Mouse (Mus musculus) c-Kit-positive CD71-positive TER-119-negative erythroid progenitor cells, embryonic 14.5 days (primary cell): ENCODE measurements around the gene Zdhhc24.
"Not testable (repeated sequence)": the region's sequence is repeated elsewhere in the genome, so short reads cannot be mapped to it uniquely, and the experiment has no call there.

Experiments used
- DNase-seq: peaks from one replicate; pipeline ENCODE4 v3.0.0-alpha.2; 2013; ENCODE audit warnings: low read depth

The Zdhhc24 gene

DNA sequence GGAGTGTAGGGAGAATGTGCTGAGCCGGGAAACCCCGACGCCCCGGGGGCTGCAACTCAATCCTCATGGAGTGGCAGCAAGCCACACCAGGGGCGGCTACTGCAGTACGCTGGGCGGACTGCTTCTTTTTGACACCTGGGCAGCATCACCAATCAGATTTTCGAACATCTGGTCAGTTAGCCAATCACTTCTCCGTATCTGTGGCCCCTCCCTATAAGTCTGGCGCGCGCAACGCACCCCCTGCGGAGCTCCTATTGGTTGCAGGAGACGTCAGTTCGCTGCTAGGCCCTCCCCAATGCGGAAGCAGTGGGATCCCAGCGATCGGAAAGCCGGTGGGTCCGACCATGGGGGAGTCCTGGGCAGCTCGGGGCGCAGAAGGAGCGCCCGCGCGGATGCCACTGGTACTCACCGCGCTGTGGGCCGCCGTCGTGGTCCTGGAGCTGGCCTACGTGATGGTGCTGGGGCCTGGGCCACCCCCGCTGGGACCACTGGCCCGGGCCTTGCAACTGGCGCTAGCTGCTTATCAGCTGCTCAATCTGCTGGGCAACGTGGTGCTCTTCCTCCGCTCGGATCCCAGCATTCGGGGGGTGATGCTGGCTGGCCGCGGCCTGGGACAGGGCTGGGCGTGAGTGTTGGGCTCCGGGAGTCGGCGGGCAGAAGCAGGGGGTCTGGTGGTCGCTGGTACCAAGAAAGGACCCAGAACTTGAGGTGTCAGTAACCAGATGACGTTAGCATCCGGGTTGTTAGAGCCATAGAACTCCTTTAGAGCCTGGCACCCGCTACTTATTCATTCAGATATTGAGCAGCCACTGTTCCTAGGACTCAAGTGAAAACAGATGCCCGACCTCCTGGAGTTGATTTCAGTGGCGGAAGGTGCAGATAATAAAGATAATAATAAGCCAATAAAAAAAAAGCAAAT is at the start of gene Zdhhc24:
TSS of gene Zdhhc24 (plus strand) at position 264 of the 919 bp plus-strand sequence.
- peak; percentile 92 for DNase-seq

DNA sequence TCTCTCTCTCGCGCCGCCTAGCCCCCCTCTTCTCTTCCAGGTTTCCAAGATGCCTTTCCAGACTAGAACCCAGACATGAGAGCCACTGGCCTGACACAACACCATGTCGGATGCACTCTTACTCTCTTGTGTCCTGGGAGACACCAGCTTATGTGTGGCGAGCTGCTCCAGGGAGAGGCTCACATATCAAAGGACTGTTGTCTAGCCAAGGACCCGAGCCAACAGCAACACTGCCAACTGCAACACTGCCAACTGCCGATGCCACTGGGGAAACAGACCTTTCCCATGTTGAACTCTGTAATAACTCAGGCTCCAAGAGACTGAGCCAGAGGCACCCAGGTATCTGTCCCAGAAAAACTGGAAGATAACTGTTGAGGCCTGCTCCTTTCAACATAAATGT is 49.3 kb upstream of the Zdhhc24 start:
- DNase-seq: no peak

DNA sequence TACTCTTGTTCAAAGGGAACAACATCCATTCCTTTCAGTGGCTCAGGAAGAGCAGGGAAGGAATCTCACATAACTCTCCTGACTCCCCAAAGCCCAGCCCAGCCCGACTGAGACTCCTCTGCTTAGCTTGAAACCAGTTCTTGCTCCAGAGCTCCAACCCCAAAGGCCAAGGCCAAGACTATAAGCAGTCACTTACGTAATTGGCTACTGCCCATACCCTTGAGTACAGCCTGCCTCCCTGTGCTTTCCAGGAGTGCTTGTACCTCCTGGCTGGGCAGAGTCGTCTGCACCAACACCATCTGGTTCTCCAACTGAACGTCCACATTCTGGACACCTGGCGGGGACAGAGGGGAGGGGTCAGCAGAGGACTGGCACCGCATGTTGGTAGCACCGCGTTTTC is 44.5 kb upstream of the Zdhhc24 start:
- DNase-seq: no peak

DNA sequence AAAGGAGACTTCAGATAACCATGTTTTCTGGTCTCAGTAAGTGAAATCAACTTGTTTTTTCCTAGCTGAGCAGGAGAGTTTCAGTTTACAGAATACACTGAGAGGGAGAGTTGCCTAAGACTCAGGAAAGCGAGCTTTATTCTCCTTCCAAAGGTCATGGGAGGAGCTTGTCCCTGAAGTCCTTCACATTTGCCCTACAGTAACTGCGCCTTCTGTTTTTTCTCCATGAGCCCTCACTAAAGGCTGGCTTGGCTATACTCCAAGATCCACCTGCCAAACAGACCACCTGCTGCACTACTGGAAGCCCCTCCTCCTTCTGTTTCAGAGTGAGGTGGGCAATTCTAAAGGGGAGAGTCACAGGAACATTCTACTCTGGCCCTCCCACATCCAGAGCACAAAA is 42.4 kb upstream of the Zdhhc24 start:
- DNase-seq: no peak

DNA sequence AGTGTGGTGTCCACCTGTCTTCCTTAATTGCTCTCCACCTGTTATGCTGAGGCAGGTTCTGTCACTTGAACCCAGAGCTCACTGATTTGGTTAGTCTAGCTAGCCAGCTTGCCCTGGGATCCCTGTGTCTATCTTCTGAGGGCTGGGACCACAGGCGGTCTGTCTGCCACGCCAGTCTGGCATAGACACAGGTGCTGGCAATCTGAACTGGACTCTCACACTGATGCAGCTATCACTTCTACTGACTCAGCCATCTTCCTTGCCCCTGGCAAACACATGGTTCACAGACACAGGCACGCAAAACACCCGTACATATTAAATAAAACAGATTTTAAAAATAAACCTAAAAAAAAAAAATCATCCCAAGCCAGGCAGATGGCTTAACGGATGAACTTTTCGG is 41.4 kb upstream of the Zdhhc24 start:
- no peak for DNase-seq

DNA sequence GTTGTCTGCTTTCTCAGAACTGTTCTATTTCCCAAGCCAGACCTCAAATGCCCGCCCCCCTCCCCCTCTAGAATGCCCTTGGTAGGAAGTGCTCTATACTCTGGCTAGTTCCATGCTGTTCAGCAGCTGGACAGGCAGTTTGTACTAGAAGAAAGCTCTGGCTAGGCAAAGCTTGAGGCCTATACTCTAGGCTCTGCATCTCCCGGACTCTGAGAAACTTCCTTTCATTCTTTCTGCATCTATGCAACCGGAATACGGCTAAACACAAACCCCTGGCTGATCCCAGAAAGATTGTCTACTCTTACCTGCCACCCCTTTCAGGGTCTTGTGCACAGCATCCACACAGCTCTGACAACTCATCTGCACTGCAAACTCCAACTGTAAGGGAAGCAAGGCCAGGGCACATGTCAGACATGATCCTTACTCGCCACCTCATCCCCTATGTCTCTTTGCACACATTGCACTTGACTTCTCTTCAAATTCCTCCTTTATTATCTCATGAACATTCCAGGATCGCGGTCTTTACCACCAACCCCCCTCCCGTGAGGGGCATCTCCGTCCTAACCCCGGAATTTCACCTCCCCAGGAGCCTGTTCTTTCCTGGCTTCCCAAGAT is 39.8 kb upstream of the Zdhhc24 start:
- no peak for DNase-seq

DNA sequence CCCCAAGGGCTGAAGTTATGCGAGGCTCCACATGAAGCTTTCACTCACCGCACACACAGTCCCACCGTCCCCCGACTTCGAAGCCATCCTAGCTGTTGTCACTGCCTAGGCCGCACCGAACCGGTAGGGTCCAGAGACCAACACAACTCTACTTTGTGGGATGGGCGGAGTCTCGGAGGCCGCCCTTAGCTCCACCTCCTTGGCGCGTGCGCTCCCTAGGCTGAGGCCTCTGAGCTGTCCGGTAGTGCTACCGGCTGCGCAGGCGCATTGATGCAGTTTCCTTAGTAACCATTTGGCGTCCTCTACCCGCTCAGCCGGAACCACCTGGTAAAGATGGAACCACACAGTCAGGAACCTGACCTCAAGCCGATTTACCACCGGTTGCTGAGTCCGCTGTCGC is 39.3 kb upstream of the Zdhhc24 start, which contains the start of the genes Ccs and Ccdc87:
TSS of gene Ccs (minus strand) at position 184 of the 400 bp plus-strand sequence.
TSS of gene Ccdc87 (plus strand) at position 218 of the 400 bp plus-strand sequence.
- peak; percentile 94 for DNase-seq

DNA sequence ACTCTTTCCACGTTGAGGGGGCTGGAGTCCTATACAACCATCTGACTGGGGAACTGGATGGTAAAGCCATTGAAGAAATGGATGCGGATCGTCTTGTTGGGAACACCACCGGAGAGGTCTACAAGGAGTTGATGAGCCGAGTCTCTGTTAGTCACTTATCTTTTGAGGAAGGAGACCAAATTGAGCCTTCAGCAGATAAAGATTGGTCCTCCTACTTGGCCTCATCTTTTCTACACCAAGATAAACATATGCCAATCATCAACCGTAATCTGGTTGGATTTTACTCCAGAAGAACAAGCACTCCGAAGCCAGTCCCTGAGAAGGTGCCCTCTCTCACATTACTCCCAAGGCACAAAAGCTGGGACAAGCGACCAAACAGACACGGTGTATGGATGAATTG is 37.6 kb upstream of the Zdhhc24 start:
- no peak for DNase-seq

DNA sequence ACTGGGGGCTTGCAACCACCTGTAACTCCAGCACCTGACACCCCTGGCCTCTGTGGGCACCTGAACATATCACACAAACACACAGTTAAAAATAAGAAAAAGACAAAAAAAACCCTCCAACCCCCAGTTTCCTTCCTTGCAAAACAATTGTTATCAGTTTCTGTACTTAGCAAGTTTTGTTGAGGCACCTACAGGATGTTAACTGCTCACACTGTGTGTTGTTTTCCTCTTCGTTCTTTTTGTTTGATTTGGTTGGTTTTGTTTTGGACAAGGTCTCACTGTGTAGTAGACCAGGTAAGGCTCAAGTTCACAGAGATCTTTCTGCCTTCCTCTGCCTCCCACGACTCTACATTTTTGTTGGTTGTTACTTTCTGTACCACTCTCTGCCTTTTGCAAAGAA is 35.9 kb upstream of the Zdhhc24 start:
- no peak for DNase-seq

DNA sequence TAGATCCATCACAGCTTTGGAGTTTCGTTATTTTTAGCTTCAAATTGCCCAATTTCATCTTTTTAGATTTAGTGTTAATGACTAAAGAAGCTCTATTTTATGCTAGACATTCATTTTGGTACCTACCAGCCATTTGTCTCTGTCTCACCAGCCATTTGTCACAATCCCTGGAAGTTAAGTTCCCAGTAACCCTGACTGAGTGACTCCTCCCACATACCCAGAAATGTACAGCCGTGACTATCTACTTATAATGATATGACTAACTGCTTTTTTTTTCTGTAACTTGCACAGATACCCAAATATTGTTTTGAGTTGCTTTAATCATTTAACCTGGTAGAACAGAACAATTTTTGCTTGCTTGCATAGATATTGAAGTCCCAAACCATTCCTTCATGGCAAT is 32.6 kb upstream of the Zdhhc24 start:
- DNase-seq: peak; percentile 71

DNA sequence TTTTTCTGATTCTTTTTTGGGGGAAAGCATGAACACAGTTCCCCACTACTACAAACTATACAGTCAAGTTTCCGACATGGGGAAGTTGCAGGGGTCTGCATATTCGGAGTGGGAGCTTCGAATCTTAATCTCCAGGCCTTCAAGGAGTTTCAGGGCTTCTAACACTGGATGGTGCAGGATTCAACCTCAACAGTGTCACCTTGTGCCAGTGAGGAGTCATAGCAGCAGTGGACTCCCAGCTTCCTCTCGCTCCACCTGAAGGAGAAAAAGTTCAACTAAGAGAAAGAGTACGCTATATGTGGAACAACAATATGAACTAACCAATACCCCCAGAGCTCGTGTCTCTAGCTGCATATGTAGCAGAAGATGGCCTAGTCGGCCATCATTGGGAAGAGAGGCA is 31.0 kb upstream of the Zdhhc24 start:
- no peak for DNase-seq

DNA sequence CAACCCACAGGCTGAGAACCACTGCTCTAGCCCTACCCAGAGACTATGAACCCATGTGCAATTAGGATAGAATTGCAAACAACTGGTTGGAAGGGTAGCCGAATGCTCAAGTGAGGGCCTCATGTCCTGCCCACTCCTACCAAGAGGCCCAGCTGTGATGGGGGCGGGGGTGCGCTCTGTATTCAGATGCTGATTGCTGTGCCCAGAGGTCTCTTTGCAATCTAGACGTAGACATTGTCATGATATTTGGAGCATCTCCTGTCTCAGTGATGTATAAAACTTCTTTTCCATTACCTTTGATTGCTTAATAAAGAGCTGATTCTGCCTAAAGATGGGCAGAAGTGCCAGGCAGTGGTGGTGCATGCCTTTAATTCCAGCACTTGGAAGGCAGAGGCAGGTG is 28.7 kb upstream of the Zdhhc24 start:
- no peak for DNase-seq

DNA sequence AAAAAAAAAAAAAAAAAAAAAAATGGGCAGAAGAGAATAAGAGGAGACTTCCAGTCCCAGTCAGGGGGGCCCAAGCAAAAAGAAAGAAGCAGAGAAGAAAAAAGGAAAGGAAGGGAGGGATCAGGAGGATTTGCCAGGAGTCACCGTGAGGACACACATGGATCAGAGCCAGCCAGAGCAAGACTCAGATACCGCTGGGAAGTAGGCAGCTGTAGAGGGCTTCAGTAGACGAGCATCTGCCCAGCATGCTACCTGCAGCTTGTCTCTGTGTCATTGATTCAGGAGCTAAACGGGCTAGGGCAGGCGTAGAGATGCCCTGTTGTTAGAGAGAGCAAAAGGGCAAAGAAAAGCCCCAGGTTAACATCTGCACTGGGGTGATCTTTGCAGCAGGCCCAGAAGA is 28.2 kb upstream of the Zdhhc24 start:
- DNase-seq: no peak

DNA sequence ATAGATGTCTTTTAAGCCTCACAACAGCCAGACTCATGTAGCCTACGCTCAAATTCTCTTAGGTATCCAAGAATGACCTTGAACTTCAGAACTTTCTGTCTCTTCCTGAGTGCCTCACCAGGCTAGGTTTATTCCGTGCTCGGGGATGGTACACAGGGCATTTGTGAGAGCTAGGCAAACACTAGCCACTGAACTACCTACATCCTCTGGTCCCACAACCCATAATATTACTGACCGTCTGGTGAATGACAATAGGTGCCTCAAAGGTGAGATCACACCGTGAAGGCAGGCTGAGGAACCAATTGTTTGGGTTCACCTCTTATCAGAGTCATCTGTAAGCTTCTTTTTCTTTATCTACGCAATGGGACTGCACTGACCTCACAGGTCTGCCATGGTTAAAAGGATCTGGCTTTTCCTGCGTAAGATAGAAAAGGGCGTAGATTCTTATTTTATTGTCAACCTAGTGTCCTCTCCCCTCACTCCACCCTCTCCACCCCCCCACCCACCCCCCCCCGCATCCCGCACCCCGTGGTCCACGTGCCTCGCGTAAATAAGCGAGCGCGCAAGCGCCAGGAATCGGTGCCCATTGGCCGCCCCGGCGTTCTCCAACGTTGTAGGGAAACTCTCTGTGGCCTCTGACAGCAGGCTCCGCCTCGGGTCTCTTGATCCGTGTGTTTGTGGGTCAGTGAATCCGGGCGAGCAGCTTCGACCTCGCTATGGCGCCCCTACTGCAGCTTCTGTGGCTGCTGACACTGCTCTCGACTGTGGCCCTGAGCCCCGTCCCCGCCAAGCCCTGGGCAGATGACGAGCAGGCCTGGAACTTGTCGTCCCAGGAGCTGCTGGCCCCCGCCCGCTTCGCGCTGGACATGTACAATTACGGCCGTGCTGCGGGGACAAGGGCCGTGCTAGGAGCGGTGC is 23.7 kb upstream of the Zdhhc24 start, which contains the start of gene Ctsf:
TSS of gene Ctsf (plus strand) at position 579 of the 918 bp plus-strand sequence.
- no peak for DNase-seq

DNA sequence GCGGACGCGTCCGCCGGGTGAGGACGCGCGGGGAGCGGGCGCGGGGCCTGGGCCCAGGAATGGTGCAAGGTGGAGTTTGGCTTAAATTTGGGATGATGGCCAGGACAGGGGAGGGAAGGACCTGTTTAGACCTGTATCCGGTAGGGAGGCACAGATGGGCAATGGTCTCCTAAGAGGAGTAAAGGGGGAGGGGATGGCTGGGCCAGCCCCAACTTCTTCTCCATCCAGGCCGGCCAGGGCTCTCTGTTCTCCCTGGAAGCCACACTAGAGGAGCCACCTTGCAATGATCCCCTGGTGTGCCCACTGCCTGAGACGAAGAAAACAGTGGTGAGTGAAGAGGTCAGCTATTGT is 23.0 kb upstream of the Zdhhc24 start:
- no peak for DNase-seq

DNA sequence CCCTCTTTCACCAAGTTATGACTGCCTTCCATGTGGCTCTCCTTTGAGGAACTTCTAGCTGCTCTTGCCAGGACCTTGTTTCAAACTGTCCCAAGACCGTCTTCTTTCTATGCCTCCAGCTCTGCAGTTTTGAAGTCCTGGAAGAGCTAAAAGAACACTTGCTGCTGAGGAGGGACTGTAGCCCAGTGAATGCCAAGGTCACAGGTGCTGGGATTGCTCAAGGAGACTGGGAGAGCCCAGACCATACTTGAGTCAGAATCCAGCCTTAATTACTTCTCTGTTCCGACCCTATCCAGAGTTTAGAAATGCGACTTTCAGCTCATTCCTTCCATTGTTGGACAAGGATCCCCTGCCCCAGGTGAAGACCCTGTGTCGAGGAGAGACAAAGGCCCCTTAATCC is 22.5 kb upstream of the Zdhhc24 start:
- no peak for DNase-seq

DNA sequence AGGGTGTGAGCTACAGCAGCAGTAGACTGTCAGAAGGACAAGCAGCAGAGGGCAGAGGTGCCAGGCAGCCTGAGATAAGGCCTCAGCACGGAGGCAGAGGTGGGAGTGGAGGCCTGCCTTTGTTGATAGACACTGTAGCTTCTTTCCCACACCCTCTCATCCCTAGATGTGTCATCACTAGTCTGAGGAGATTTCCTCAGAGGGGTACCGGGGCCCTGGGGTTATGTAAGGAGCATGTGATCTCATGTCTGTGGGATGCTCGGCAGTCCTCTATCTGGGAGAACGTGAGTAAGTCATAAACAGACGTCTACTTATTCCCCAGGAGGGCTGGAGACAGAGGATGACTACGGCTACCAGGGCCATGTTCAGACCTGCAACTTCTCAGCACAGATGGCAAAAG is 19.4 kb upstream of the Zdhhc24 start:
- DNase-seq: peak; percentile 79

DNA sequence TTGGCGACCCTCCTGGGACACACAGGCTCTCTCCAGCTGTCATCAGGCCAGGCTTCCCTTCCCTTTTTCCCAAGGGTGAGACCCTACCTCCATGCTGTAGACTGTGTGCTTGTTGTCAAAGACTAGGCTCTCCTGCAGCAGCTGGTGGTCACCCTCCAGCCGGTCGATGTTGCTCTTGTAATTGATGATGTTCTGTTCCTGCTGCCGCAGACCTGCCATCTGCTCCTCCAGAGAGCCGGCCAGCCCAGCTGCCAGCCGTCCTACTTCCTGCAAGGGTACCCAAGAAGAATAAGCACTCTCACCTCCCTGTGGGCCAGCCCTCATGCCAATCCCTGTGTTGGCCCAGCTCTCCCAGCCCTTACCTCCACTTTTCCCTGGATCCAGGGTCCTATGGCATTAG is 15.4 kb upstream of the Zdhhc24 start:
- DNase-seq: no peak

DNA sequence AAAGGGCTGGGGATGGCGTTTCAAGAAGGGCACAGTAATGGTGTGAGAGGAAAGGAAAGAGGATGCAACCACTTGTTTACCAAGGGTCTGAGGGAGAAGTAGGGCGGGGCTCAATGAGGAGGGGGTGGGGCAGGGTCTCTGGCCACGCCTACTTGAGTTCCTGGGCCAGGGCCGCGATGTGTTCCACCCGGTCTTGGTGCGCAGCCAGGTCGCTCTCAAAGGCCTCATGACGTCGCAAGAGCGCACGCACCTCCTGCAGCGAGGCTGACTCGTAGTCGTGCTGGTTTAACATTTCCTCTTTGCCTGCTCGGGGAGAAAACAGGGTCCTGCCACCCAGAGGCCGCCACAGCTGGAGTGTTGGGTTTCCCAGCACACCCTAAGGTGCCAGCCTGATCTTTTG is 13.3 kb upstream of the Zdhhc24 start:
- DNase-seq: no peak

DNA sequence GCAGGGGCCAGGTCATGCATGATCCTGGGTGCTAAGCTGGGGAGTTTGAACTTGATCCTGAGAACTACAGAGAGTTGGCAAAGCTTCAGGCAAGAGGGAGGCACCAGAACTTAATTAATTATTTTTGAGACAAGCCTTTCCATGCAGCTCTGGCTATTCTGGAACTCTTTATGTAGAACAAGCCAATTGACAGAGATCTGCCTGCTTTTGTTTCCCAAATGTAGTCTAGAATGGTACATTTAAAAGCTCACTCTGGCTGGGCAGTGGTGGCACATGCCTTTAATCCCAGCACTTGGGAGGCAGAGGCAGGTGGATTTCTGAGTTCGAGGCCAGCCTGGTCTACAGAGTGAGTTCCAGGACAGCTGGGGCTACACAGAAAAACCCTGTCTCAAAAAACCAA is 3.9 kb upstream of the Zdhhc24 start:
- DNase-seq: not testable (repeated sequence)

DNA sequence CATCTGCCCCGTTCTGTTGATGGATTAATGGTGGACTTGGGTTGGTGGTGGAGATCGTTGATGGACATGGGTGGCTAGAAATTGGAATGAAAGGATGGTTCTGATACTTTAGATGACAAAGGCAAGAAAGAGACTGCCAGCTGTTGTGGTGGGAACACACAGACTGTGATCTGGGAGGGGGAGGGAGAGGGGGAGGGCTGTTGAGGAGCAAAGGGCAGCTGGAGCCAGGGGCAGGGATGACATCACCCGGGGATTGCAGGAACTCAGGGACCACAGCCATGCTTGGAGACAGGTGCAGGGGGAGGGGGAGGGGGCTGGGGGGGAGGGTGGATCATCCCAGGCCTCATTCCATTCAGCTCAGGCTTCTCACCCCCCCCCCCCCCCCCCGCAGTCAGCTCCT is 2.2 kb upstream of the Zdhhc24 start:
- no peak for DNase-seq

DNA sequence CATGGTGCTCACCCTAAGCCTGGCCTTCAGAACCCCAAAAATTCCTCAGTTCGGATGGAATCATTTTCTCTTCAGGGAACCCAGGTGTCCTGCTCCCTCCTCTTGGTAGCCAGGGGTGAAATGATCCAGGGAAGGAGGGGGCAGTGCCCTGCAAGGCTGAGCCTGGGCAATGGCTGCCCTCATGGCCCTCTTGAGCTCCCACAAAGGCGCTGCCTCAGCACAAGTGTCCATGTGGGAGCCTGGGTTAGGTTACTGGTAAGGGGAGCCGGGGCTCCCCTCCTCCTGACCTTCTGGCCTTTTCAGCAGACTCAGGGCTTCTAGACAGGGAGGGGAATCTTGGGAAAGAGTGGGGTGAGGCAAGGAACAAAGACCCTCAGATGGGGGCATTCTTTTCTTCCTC is 1.7 kb upstream of the Zdhhc24 start:
- no peak for DNase-seq
